ENCODE assay signal across 7 mouse cellular contexts in the genomic region with DNA sequence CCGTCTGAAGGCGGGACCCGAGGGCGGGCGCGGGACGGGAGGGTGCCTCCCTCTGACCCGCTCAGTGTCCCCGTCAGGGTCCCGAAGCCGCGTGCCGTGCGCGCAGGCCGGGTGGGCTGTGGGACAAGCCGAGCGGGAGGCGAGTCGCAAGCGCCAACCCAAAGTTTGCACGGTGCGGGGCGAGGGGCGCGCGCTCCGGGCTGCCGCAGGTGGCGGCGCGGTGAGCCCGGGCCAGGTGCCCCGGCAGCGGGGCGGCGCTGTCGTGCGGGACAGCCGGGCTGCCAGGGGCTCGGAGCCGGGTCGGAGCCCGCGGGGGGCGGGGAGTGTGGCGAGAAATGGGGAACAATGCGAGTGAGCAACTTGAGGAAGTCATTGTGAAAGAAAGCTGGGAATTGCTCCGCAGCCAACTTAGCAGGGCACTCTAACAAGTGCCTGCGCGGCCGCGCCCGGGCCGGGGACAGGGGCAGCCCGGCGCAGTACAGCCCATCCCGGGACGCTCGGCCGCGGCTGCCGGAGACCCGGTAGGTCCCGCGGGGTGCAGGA. TPM values are rescaled to one million over a fixed set of nuclear protein-coding genes. Genes with fewer than 3 reads are reported as not detected.
DNase-seq lines count a peak whose midpoint lies in the region; ATAC-seq lines count a peak whose summit lies in the region.

No protein-coding gene starts in this region.

- H3K4me3 ChIP-seq in embryonic facial prominence, embryonic 14.5 days (ENCODE audit: low read depth, low read length) = peak overlapping the region; percentile 67
- H3K4me3 ChIP-seq in heart, embryonic 11.5 days (ENCODE audit: low read depth, low read length) = peak overlapping the region; percentile 83
- peak overlapping the region; percentile 72 for H3K4me3 ChIP-seq in kidney, embryonic 15.5 days (replicated peaks)
- peak overlapping the region; percentile 83 for H3K4me3 ChIP-seq in liver, embryonic 16.5 days (ENCODE audit: low read depth, low read length)
- H3K4me3 ChIP-seq in stomach, embryonic 15.5 days (replicated peaks) = peak overlapping the region; percentile 67

- peak; percentile 68 for ATAC-seq in embryonic facial prominence, embryonic 14.5 days (ENCODE audit: low read depth)
- ATAC-seq in heart, embryonic 11.5 days (replicated peaks; ENCODE audit: insufficient number of reproducible peaks, low FRiP score, low TSS enrichment) = peak; percentile 79
- ATAC-seq in kidney, embryonic 15.5 days (replicated peaks; ENCODE audit: low FRiP score) = peak; percentile 85
- ATAC-seq in liver, embryonic 16.5 days (ENCODE audit: low read depth) = peak; percentile 68
- peak; percentile 77 for ATAC-seq in stomach, embryonic 15.5 days (ENCODE audit: insufficient read depth, low FRiP score, low read depth)

- no peak overlapping the region for H3K27ac ChIP-seq in embryonic facial prominence, embryonic 14.5 days (replicated peaks; ENCODE audit: low read depth, low read length)
- H3K27ac ChIP-seq in heart, embryonic 11.5 days (ENCODE audit: low read depth, low read length) = no peak overlapping the region
- no peak overlapping the region for H3K27ac ChIP-seq in kidney, embryonic 15.5 days
- peak overlapping the region; percentile 87 for H3K27ac ChIP-seq in liver, embryonic 16.5 days (ENCODE audit: low read length)
- H3K27ac ChIP-seq in stomach, embryonic 15.5 days = no peak overlapping the region

- H3K4me1 ChIP-seq in embryonic facial prominence, embryonic 14.5 days (ENCODE audit: control insufficient read depth, insufficient read depth, low read length) = no peaks in the 10 kb centered on the region
- H3K4me1 ChIP-seq in heart, embryonic 11.5 days (ENCODE audit: control insufficient read depth, insufficient read depth, low read length) = no peaks in the 10 kb centered on the region
- H3K4me1 ChIP-seq in kidney, embryonic 15.5 days = peaks cover 19% of the 10 kb centered on the region
- peaks cover 35% of the 10 kb centered on the region for H3K4me1 ChIP-seq in liver, embryonic 16.5 days (ENCODE audit: control insufficient read depth, low read depth, low read length)
- peaks cover 10% of the 10 kb centered on the region; the same call in 1 of the 2 replicates for H3K4me1 ChIP-seq in stomach, embryonic 15.5 days

- H3K9ac ChIP-seq in embryonic facial prominence, embryonic 14.5 days (ENCODE audit: low read depth, low read length) = peak overlapping the region; percentile 52
- peak overlapping the region; percentile 76 for H3K9ac ChIP-seq in heart, embryonic 11.5 days (ENCODE audit: low read depth, low read length)
- peak overlapping the region; percentile 55 for H3K9ac ChIP-seq in kidney, embryonic 15.5 days
- H3K9ac ChIP-seq in liver, embryonic 16.5 days (ENCODE audit: low read depth, low read length) = peak overlapping the region; percentile 96
- H3K9ac ChIP-seq in stomach, embryonic 15.5 days = peak overlapping the region; percentile 42

- H3K27me3 ChIP-seq in embryonic facial prominence, embryonic 14.5 days (replicated peaks; ENCODE audit: control insufficient read depth, insufficient read depth, low read length) = peaks cover 61% of the 10 kb centered on the region
- H3K27me3 ChIP-seq in heart, embryonic 11.5 days (ENCODE audit: control insufficient read depth, insufficient read depth, low read length) = peaks cover 47% of the 10 kb centered on the region
- peaks cover 78% of the 10 kb centered on the region for H3K27me3 ChIP-seq in kidney, embryonic 15.5 days
- peaks cover 11% of the 10 kb centered on the region for H3K27me3 ChIP-seq in liver, embryonic 16.5 days (ENCODE audit: control insufficient read depth, insufficient read depth, low read depth, low read length)
- H3K27me3 ChIP-seq in stomach, embryonic 15.5 days (replicated peaks) = peaks cover 34% of the 10 kb centered on the region

- under 1% methylated on average over 48 of the region's 66 CpGs for WGBS in embryonic facial prominence, embryonic 14.5 days
- WGBS in heart, embryonic 11.5 days (ENCODE audit: insufficient replicate concordance) = under 1% methylated on average over 52 of the region's 66 CpGs
- under 1% methylated on average over 66 of the region's 66 CpGs for WGBS in kidney, embryonic 15.5 days
- under 1% methylated on average over 65 of the region's 66 CpGs for WGBS in liver, embryonic 16.5 days (ENCODE audit: insufficient replicate concordance)
- under 1% methylated on average over 58 of the region's 66 CpGs for WGBS in stomach, embryonic 15.5 days

- no peaks in the 10 kb centered on the region for H3K36me3 ChIP-seq in embryonic facial prominence, embryonic 14.5 days (ENCODE audit: control insufficient read depth, insufficient read depth, low read length)
- no peaks in the 10 kb centered on the region for H3K36me3 ChIP-seq in heart, embryonic 11.5 days (ENCODE audit: control insufficient read depth, insufficient read depth, low read length)
- no peaks in the 10 kb centered on the region for H3K36me3 ChIP-seq in kidney, embryonic 15.5 days
- H3K36me3 ChIP-seq in liver, embryonic 16.5 days (ENCODE audit: control insufficient read depth, insufficient read depth) = no peaks in the 10 kb centered on the region
- no peaks in the 10 kb centered on the region for H3K36me3 ChIP-seq in stomach, embryonic 15.5 days

- H3K4me2 ChIP-seq in embryonic facial prominence, embryonic 14.5 days (ENCODE audit: low read depth, low read length) = peak overlapping the region; percentile 98
- H3K4me2 ChIP-seq in heart, embryonic 11.5 days = peak overlapping the region; percentile 99
- peak overlapping the region; percentile 99 for H3K4me2 ChIP-seq in kidney, embryonic 15.5 days
- peak overlapping the region; percentile 95 for H3K4me2 ChIP-seq in liver, embryonic 16.5 days (ENCODE audit: low read depth, low read length)
- peak overlapping the region; percentile 99 for H3K4me2 ChIP-seq in stomach, embryonic 15.5 days

- DNase-seq in adrenal gland, adult 2 months = peak; percentile 76
- DNase-seq in embryonic facial prominence, embryonic 14.5 days (ENCODE audit: low spot score) = peak; percentile 42
- peak; percentile 76 for DNase-seq in neural tube, embryonic 10.5 days (ENCODE audit: extremely low spot score, low spot score)

- H3K9me3 ChIP-seq in embryonic facial prominence, embryonic 14.5 days (ENCODE audit: control insufficient read depth, low read length) = no peaks in the 10 kb centered on the region
- H3K9me3 ChIP-seq in heart, embryonic 11.5 days (replicated peaks; ENCODE audit: control insufficient read depth, low read length) = no peaks in the 10 kb centered on the region
- H3K9me3 ChIP-seq in kidney, embryonic 15.5 days (replicated peaks) = no peaks in the 10 kb centered on the region
- no peaks in the 10 kb centered on the region for H3K9me3 ChIP-seq in liver, embryonic 16.5 days (replicated peaks; ENCODE audit: control insufficient read depth, low read length)
- no peaks in the 10 kb centered on the region for H3K9me3 ChIP-seq in stomach, embryonic 15.5 days

RNA-seq across cellular contexts. Expression of gene Ikzf1, which starts 1.1 kb away (rescaled TPM):
- 1 to 10 TPM; 2.0 to 3.0 TPM for total RNA-seq in adrenal gland, adult 2 months (2021)
- 11.0 and 11.5 TPM in 2 replicates for polyA plus RNA-seq in adrenal gland, adult 2 months (2012; rRNA removed)
- 4.7 and 4.8 TPM in 2 replicates for polyA plus RNA-seq in embryonic facial prominence, embryonic 14.5 days (2014; fragmentation: Nextera tagmentation; extraction: Ambion mirVana)
- polyA plus RNA-seq in heart, embryonic 11.5 days (2014; fragmentation: Nextera tagmentation; extraction: Ambion mirVana) = 7.0 and 7.6 TPM in 2 replicates
- polyA plus RNA-seq in kidney, embryonic 15.5 days (2015; fragmentation: Nextera tagmentation; extraction: Ambion mirVana) = 0.85 and 1.3 TPM in 2 replicates
- 32.8 and 35.1 TPM in 2 replicates for polyA plus RNA-seq in liver, embryonic 16.5 days (2015; fragmentation: Nextera tagmentation; extraction: Ambion mirVana)
- polyA plus RNA-seq in stomach, embryonic 15.5 days (2015; fragmentation: Nextera tagmentation; extraction: Ambion mirVana) = 3.1 and 4.5 TPM in 2 replicates

RNA-seq across cellular contexts. Expression of gene 4930512M02Rik, which starts 58.3 kb away (rescaled TPM):
- total RNA-seq in adrenal gland, adult 2 months (2021) = not detected
- polyA plus RNA-seq in adrenal gland, adult 2 months (2012; rRNA removed) = not detected in 2 replicates
- not detected in 2 replicates for polyA plus RNA-seq in embryonic facial prominence, embryonic 14.5 days (2014; fragmentation: Nextera tagmentation; extraction: Ambion mirVana)
- not detected in 2 replicates for polyA plus RNA-seq in heart, embryonic 11.5 days (2014; fragmentation: Nextera tagmentation; extraction: Ambion mirVana)
- not detected in 2 replicates for polyA plus RNA-seq in kidney, embryonic 15.5 days (2015; fragmentation: Nextera tagmentation; extraction: Ambion mirVana)
- not detected in 2 replicates for polyA plus RNA-seq in liver, embryonic 16.5 days (2015; fragmentation: Nextera tagmentation; extraction: Ambion mirVana)
- polyA plus RNA-seq in stomach, embryonic 15.5 days (2015; fragmentation: Nextera tagmentation; extraction: Ambion mirVana) = not detected in 2 replicates

Comparison
In these comparisons a context has a peak if more than half of its experiments do, and no peak if none do; other contexts are left out.
1. H3K9ac ChIP-seq: peak in every context shown above with its lines; median percentile 96 in liver, embryonic 16.5 days; 76 in heart, embryonic 11.5 days; 55 in kidney, embryonic 15.5 days; 52 in embryonic facial prominence, embryonic 14.5 days; 42 in stomach, embryonic 15.5 days.